ENCODE assay signal across 8 mouse cellular contexts in genomic region chr1:185187135-185187785, GRCm38 (mm10). TPM values are rescaled to one million over a fixed set of nuclear protein-coding genes. Genes with fewer than 3 reads are reported as not detected.
A peak's percentile ranks its signal among the peaks of the same experiment; 100 is the strongest.
DNase-seq lines count a peak whose midpoint lies in the region; TF ChIP-seq lines count a peak whose summit lies in the region.

No protein-coding gene starts in this region.

- no peak overlapping the region for H3K27ac ChIP-seq in layer of hippocampus, adult 2 months
- H3K27ac ChIP-seq in embryonic facial prominence, embryonic 10.5 days (replicated peaks), result no peak overlapping the region

- H3K9me3 ChIP-seq in embryonic facial prominence, embryonic 10.5 days, result no peaks in the 10 kb centered on the region

- 67% methylated on average over 13 of the region's 13 CpGs for WGBS in embryonic facial prominence, embryonic 10.5 days

- peak; percentile 84 for TF ChIP-seq CTCF in layer of hippocampus, adult 2 months (conservative IDR thresholded peaks at IDR 0.05)

- no peaks in the 10 kb centered on the region for H3K27me3 ChIP-seq in embryonic facial prominence, embryonic 10.5 days (replicated peaks; ENCODE audit: low read depth, poor library complexity, severe bottlenecking)

- no peaks in the 10 kb centered on the region for H3K36me3 ChIP-seq in embryonic facial prominence, embryonic 10.5 days (replicated peaks)

- peaks cover 11% of the 10 kb centered on the region for H3K4me1 ChIP-seq in embryonic facial prominence, embryonic 10.5 days

- intact Hi-C loops in left cerebral cortex, postnatal 4 days (cut with DNase I), result no loop called here

- peak; percentile 24 to 77 for DNase-seq in adrenal gland, adult (ENCODE audit: inconsistent age in 2 of 2, low spot score in 1 of 2)
- DNase-seq in adrenal gland, postnatal 25 days, result no peak
- DNase-seq in layer of hippocampus, adult 2 months (ENCODE audit: low spot score in 2 of 2), result peak; percentile 45 to 57
- no peak for DNase-seq in layer of hippocampus, postnatal 36 days
- peak; percentile 14 for DNase-seq in embryonic facial prominence, embryonic 10.5 days (ENCODE audit: low spot score)
- peak; percentile 18 for DNase-seq in left cerebral cortex, postnatal 4 days
- DNase-seq in spleen, postnatal 36 days (ENCODE audit: low spot score in 2 of 2), result no peak
- no peak for DNase-seq in cerebellum, postnatal 25 days

- H3K4me3 ChIP-seq in layer of hippocampus, adult 2 months, result no peak overlapping the region
- H3K4me3 ChIP-seq in embryonic facial prominence, embryonic 10.5 days, result no peak overlapping the region

RNA-seq across cellular contexts. Expression of gene Rab3gap2, which starts 16.7 kb away (rescaled TPM):
- 60.8 and 62.2 TPM in 2 replicates for total RNA-seq in adrenal gland, postnatal 25 days (2021)
- total RNA-seq in layer of hippocampus, adult 2 months (2021), result 10 to 100 TPM; 65.8 to 70.8 TPM
- 10 to 100 TPM; 62.6 to 65.9 TPM for total RNA-seq in layer of hippocampus, postnatal 36 days (2021)
- polyA plus RNA-seq in embryonic facial prominence, embryonic 10.5 days (2016; fragmentation: Nextera tagmentation; extraction: Ambion mirVana), result 20.6 and 21.3 TPM in 2 replicates
- total RNA-seq in left cerebral cortex, postnatal 4 days (2021), result 10 to 100 TPM; 51.9 to 52.7 TPM

Comparison
In these comparisons a context has a peak if more than half of its experiments do, and no peak if none do; other contexts are left out.
1. DNase-seq: peak in adrenal gland, adult (2 of 2), layer of hippocampus, adult 2 months (2 of 2), embryonic facial prominence, embryonic 10.5 days (single experiment) and left cerebral cortex, postnatal 4 days (single experiment); none in adrenal gland, postnatal 25 days (single experiment), layer of hippocampus, postnatal 36 days (0 of 2), spleen, postnatal 36 days (0 of 2) and cerebellum, postnatal 25 days (0 of 2).